Mouse (Mus musculus) spleen, adult 12 weeks (tissue): ENCODE data around the gene Dnase1l3.
"Not testable (repeated sequence)": the region's sequence is repeated elsewhere in the genome, so short reads cannot be mapped to it uniquely, and the experiment has no call there.

Source experiments
- DNase-seq: peaks from one replicate; pipeline ENCODE4 v3.0.0; 2022; ENCODE audit warnings: low spot score

Dnase1l3 gene

DNA sequence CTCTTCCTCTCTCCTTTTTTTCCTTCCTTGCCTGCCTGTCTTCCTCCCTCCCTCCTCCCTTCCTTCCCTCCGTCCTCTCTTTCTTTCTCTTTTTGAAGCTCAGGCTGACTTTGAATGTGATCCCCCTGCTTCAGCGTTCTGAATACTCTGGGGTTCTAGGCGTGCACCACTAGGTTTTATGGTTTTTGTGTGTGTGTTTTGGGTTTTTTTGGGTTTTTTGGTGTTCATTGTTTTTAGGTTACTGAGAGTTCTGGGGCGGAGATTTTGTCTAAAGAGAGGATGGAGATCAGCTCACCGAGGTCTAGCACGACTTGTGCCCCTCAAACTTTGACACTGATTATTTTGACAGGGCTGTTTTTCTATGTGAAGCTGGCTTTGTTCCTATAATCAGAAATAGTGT lies 17.6 kb upstream of the Dnase1l3 start:
- no peak for DNase-seq

DNA sequence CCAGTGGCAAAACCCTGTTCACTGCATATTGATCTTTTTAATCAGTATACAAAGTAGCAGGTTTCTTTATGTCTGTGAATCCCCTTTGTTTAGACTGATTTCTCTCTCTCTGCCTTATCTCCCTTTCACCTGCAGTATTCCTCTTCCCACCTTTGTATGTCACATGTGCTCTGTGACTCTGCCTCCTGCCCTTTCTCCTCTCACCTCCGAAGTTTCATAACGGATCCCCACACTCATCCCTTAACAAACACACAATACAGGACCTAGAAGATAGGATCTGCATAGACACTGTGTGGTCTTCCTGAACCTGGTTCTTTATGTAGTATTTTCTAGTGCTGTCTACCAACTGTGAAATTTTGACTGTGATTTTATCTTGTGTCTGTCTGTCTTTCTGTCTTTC lies 16.9 kb upstream of the Dnase1l3 start:
- DNase-seq, result no peak

DNA sequence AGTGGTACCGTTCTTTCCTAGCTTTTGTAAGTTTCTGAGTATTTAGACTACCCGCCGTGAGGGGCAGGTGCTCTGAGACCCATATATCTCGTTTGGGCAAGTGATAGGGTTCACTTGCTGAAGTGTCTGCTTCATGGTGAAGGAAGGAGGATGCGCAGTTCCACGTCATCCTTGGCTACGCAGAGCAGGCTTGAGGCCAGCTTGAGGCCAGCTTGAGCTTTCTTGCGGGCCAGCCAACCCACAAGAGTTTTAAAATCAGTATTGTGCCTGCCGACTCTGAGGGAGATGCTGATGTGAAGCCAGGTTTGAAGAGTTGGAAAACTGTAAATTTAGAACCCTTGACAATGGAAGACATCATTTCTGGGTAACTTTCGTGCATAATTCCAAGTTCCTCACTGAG lies 13.6 kb upstream of the Dnase1l3 start:
- DNase-seq, result no peak

DNA sequence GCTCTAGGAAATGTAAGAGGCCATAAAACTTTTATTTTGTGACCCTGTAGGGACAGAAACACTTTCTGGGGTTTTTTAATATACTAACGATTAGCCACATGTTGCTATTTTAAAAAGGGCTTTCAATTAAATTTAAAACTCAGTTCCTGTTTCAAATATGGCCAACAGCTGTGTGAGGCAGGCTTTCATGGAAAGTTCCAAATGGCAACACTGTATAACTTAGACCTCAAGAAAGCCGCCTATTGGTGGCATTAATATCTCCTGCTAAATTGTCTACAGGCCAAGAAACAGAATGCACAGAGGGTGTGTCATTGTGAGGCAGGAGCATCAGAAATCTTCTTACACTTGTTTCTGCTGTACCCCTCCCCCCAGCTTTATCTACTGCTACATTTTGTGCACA lies 13.1 kb upstream of the Dnase1l3 start:
- no peak for DNase-seq

DNA sequence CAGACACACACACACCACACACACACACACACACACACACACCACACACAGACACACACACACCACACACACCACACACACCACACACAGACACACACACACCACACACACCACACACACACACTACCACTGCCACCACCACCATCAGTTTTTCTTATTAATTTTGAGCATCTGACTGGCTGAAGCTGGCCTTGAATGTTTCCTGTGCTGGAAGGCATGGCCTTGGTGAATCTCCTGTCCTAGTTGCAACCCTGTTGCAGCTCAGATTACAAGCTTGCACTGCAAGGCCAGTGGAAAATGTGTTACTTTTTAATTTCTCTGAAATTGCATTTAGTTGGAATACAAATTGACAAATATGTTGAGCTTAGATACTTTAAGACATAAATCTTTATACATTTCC lies 12.7 kb upstream of the Dnase1l3 start:
- no peak for DNase-seq

DNA sequence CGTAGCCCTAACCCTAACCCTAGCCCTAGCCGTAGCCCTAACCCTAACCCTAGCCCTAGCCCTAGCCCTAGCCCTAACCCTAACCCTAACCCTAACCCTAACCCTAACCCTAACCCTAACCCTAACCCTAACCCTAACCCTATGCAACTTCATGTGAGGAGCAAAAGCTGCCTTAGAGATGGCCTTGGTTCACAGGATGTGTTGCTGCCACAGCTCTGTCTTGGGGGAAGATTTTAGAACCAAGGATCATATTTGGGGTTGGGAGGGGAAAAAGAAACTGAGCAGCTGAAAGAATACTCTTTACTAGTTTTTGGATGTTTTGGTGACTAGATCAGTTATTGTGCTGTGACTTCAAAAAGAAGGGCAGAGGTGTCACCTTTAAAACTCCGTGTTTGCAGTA lies 11.7 kb upstream of the Dnase1l3 start:
- not testable (repeated sequence) for DNase-seq

DNA sequence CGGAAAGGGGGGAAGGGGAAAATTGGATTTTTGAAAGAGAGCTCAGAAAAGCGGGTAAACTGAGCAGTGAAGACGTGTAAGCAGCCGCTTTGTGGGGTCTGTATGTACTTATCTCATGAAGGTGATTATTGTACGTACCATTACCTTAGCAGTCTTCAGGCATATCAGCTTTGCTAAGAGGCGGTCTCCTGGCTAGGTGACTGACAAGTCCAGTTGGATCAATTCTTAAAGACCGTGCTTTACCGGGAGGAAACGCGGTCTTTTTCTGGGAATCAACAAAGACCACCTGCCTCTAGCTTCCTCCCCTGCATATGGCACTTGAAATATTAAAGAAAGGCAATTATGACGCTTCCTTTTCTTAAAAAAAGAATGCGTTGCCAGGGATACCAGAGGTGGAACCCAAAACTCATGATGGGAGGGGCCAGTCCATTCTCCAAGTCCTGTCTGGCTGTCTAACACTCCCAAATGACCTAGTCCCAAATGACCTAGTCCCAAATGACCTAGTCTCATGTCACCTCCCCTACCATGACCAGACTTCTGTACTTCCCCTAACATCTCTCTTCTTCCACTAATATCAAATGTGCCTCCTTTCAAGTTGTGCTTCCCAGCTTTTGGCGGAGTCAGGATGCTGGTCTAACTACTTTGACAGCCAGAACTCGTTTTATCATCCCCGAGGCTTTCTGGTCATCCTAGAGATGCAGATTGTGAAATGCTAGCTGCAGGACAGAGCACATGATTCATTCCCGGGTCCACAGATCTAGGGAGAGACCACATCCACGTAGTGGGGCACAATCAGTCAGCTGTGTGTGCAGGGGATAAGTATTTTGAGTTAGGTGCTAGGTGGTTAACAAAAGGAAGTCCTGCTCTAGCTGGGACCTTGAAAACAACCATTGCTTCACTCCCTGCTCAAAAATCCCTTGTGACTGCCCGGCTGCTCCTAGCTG lies 9.6 kb upstream of the Dnase1l3 start:
- DNase-seq, result no peak

DNA sequence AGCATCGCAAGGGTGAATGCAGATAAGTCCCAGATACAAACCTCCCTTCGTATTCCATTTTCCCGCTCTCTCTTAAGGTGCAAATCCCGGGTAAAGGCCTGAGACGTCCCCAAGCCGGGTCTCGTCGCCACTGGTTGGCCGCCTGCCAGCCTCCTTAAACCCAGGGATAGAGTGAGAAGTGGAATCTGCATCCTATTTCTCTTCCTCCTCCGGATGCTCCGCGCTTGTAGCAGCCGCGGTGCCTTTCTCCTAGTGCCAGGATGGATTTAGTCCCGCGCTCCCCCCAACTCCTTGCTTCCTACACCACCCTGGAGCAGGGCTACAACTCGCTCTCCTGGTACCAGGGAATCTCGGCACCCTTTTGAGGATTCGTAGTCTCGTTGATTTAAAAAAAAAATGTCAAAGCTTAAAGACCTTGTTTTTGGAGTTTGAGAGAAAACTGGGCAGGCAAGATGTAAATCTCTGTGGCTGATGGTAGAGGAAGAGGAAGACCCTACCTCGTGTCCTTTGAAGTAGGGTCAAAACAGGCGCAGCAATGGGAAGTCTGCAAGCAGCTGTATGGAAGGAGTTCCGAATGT lies 8.8 kb upstream of the Dnase1l3 start:
- no peak for DNase-seq

DNA sequence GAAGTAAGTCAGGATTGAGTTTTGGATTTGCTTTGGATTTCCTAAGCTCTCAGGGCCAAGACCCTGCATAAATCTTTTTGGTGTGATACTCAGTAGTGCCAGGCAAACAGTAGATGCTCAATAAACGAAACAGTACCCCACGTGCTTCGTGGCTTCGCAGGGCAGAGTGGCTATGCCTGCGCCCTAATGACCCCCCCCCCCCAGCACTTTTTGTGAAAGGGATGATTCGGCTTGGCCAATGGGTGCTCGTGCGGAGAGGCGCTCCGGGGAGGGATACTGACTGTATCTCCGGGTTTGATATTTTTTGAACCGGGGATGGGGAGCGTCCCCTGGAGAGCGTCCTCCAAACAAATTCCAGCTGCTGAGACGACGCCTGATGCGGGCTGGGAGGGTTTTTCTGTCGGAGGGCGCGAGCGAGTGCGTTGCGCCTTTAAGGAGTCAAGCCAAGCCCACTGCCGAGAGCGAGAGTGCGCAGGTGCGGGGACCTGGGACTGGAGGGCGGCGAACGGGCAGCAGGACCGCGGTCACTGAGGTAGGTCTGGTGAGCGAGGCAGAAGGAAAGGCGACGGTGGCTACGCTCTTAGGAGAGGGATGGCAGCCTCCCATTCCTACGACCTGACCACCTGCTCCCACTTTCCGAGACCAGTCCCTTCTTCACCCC lies 8.2 kb upstream of the Dnase1l3 start, which contains the start of gene Abhd6:
TSS of gene Abhd6 (plus strand) at position 471 of the 661 bp plus-strand sequence.
- peak; percentile 44 for DNase-seq

DNA sequence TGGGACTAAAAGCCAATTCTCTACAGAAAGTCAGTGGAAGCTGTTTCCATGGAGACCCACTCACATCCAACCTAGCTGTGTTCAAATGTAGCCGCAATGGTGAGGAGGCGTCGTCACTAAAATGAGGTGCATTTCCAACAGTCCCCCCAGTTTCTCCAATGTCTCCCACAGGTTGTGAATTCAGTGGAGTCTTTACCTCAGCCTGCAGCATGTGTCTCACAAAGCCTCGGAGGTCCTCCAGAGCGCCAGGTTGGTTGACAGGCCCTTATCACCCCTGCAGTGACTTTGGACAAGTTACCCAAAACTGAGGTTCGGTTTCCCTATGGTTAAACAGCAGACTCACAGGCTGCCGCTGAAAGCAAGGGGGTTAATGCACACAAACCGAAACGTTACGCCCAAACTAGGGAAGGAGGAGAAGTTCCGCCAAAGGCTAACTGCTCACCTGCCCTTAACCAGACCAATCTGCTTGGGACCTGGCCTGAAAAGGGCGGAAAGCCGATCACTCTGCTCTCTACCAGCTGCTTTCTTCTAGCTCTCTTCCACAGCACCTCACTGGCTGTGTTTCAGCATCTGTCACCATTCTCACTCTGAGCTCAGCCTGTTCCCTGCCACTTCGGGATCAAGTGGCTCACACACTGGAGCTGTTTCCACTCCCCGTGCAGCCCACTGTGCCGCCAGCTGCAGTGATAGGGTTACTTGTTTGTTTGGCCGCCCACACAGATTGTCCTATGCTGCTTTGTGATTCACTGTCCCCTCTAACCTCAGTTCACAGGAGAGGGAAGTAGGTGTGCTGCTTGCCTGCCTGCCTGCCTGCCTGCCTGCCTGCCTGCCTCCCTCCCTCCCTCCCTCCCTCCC lies 6.7 kb upstream of the Dnase1l3 start:
- no peak for DNase-seq

DNA sequence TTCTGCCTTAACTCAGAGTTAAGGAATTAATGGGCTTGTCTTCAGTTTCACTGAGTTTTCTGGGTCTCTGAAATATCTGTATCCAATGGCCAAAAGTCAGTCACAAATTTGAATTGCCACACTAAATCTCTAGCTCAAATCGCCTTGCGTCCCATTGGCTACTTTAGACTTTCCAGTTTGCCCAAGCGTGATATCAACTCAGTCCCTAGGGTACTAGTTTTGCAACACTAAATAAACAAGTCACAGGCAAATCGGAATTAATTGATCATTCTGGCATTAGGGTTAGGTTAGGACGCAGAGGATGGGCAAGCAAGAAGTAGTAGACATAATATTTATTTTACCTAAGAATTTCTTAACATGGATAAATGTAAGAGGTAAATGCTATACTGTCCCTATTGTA lies 5.9 kb upstream of the Dnase1l3 start:
- DNase-seq, result no peak

DNA sequence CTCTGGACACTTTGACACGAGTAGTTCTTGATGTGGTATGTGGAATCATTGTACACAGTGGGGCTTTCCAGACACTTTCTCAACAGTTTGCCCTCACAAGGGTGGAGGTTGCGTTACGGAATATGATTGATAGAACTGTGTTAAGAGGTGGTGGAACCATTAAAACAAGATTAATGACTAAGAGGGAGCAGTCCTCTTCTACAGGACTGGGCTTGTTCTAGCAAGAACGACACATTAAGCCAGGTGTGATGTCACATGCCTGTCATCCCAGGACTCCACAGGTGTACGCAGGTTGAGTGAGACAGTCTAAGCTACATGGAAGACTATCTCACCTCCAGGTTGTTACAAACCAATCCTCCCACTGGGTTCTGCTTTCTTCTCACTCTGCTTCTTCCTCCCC lies 5.1 kb upstream of the Dnase1l3 start:
- no peak for DNase-seq

DNA sequence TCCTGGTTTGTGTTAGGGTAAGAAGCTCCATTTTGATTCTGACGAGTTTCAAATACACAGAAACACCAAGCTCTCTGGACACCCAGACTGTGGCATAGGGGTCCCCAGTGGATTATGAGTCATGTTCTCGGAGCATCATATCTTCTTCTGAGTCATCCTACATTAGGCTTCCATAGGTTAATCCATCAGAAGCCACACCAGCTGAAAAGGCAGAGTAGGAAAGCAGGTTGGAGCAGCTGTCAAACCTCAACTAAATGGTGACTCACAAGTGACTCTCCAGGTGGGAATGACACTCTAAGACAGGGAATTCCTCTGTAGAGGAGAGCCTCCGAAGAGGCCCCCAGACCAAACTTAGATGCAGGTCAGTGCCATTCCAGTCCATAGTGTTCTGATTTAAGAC lies 4.7 kb upstream of the Dnase1l3 start:
- DNase-seq, result no peak

DNA sequence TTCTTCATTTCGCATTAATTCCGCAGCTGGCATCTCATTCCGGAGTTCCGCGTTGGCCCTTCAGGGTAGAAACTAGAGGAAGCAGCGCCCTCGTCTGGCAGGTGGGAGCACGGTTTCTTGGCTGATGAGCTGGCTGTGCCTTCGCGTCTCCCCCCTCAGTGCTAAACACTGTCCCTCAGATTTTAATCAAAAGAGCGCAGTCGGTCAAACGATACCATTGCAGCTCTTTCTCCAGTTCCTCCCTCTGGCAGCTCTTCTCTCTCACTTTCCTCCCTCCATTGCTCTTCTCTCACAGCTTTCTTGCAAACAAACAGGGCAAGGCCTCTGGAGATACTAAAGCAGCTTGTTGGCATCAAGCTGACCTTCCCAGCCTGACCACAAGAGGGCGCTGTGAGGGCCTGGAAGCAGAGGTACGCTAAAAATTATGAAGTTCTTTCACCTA lies 2.9 kb upstream of the Dnase1l3 start:
- DNase-seq, result peak; percentile 77

DNA sequence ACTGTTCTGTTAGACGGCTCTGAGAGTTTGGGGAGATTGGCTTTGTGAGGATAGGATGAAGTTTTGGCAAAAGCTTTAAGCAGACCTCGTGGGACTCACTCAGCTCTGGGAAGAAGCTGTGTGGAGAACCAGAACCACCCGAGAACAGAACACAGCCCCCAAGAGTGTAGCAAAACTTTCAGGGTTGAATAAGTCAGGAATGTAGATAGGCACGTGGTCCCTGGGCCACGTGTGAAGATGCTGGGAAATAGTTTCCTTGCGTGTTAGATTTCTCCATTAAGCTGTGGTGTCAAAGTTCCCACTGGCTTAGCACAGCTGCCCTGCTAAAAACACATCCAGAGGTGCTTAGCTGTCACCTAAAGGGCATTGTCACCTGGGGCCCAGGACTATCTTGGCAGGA lies 2.2 kb downstream of the Dnase1l3 start:
- no peak for DNase-seq

DNA sequence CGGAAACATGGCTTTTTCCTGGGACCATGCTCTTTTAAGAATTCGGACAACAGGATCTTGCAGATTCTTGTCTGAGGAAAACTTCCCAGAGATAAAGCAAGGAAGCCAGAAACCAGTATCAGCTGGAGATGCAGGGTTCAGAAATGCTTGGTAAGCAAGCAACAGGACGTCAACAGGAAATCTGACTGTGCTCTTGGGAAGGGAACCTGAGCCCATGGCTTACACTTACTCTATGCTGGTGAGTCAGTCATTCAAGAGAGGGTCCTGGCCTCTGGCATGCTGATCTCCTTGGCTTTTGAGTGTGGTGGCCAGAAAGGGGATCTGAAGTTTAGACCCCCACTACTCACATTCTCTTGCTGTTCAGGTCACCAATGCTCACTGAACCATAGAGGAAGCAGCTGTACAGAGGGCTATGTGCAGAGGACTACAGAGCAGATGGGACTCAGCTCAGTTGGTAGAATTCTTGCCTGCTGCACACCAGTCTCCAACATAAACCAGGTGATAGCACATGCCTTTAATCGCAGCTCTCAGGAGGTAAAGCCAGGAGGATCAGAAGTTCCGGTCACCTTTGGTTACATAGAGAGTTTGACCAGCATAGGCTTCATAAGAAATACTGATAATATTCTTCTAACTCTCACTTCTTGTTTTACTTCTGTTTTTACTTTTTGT lies 3.1 kb downstream of the Dnase1l3 start:
- DNase-seq, result no peak

DNA sequence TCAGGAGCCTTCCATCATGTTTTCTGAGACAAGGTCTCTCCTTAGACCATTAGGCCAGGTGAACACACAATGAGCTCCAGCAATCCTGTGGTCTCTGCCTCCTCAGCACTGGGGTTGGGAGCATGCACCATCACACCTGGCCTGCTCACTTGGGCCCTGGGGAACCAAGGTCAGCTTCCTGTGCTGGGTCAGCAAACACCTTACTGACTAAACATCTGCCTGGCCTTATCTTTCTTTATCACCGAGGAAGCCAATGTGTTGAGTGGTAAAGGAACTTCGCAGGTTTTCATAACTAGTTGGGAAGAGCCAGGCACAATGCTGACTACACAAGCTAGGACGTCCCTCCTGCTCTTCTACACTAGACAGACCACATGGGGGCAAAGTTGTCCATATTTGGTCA lies 4.4 kb downstream of the Dnase1l3 start:
- DNase-seq, result no peak

DNA sequence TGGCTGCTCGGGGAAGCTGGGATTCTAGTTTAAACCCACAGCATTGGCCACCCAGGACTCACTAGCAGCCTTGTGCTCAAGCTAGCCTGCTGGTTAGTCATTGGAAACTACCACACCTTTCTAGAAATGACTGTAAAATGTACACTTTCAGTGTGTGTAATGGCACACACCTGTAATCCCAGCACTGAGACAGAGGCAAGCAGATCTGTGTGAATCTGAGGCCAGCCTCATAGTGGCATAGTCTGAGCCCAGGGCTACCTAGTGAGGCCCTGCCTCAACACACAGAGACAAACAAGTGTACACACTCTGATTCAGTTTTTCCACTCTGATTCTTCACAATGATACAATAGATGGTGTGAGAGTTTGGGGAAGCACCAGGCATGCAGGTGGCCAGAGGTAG lies 5.0 kb downstream of the Dnase1l3 start:
- DNase-seq, result no peak

DNA sequence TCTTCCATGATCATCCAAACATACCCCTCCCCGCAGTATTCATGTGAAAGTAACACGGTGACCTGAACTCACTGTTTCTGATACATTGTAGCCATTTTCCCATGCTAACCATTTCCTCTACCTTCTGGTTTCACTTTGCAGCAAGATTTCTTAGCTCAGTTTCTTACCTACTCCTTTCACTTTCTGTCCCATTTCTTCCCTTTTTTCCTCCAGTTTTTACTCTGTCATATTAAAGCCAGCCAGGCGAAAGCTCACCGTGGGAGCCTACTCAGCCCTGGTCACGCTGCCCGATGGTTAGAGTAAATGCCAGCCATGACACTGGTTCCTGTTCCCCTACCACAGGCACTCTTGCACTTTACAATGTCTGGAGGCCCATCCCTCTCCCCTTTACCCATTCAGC lies 7.5 kb downstream of the Dnase1l3 start:
- DNase-seq, result no peak

DNA sequence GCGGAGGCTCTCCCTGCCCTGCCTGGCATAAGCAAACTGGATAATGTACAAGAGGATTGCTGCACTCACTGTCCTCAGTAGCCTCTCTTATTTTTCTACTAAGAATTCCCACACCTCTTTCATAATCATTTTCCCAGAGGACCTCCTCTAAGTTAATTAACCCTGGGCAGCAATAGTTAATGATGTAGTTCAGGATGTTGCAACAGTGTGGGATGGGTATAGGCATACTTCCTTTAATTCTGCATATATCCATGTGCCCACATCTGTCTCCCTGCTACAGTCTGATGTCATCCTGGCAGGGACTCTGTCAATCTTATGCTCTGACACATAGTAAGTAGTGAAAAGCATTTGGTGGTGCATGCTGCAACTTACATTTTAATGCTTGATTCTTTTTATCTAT lies 13.1 kb downstream of the Dnase1l3 start:
- no peak for DNase-seq

DNA sequence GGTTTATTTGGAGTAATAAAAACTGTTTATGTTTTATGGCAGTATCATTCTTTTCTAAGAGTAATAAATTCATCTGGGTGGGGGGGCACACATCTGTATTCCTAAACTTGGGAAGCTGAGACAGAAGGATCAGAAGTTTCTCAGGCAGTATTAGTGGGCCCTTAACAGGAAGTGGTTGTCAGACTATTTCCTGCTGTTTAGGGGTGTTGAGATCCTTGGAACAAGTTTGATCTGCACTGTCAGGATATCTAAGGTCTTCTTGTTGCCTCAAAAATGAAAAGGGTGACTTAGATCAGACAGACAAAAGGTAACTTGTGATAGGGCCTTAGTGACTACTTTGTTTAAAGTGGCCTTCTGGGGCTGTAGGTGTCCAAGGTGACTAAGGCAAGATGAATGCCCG lies 16.2 kb downstream of the Dnase1l3 start:
- DNase-seq, result no peak

DNA sequence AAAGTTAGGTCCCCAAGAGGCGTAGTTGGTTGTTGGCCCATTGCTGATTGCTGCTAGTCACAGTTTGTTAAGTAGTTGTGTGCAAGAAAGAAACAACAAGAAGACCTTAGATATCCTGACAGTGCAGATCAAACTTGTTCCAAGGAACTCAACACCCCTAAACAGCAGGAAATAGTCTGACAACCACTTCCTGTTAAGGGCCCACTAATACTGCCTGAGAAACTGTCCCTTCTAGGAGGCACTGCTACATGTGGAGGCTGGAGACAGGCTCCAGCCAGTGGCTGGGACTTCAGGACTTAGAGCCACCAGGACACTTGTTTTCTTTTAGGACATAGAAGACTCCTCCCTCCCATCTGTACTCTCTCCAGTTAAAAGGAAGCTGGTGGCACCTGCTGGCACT lies 16.9 kb downstream of the Dnase1l3 start:
- no peak for DNase-seq
